Mouse (Mus musculus) bone marrow, adult 2 months (tissue): ENCODE measurements around the gene Morn3.
"Not testable (repeated sequence)": the region's sequence is repeated elsewhere in the genome, so short reads cannot be mapped to it uniquely, and the experiment has no call there.

Experiments used
- CTCF ChIP-seq: fragments of 200-500 bp; IDR thresholded peaks from 2 replicates; pipeline ENCODE4 v1.5.1; 2011; ENCODE audit warnings: low read length, control low read depth; ENCODE audit not compliant: control insufficient read depth, insufficient read depth
- POLR2A ChIP-seq: fragments of 200-500 bp; IDR thresholded peaks from 2 replicates; pipeline ENCODE4 v1.6.1; 2011; ENCODE audit warnings: low read depth, mild to moderate bottlenecking, control low read depth, low read length, borderline replicate concordance; ENCODE audit not compliant: control insufficient read depth

DNA sequence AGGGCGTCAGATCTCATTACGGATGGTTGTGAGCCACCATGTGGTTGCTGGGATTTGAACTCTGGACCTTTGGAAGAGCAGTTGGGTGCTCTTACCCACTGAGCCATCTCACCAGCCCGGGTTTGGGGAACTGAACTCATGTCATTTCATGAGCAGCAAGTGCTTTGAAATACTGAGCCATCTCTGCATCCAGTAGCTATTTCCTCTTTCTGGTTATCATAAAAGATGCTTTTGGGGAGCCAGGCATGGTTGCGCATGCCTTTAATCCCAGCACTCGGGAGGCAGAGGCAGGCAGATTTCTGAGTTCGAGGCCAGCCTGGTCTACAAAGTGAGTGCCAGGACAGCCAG, 14.6 kb upstream of the Morn3 start:
- not testable (repeated sequence) for TF ChIP-seq CTCF, POLR2A
